Mouse (Mus musculus) left cerebral cortex, adult 11 months (tissue): Measurements from ENCODE around the gene Tmem192.
"Not testable (repeated sequence)": the region's sequence is repeated elsewhere in the genome, so short reads cannot be mapped to it uniquely, and the experiment has no call there.

ENCODE experiments used
- DNase-seq: peaks from one replicate; pipeline ENCODE4 v3.0.0; 2022; ENCODE audit warnings: low spot score

Gene Tmem192

GRCm38 (mm10) chr8:64983150-64983897 lies 36.3 kb downstream of the Tmem192 start:
- no peak for DNase-seq

DNA sequence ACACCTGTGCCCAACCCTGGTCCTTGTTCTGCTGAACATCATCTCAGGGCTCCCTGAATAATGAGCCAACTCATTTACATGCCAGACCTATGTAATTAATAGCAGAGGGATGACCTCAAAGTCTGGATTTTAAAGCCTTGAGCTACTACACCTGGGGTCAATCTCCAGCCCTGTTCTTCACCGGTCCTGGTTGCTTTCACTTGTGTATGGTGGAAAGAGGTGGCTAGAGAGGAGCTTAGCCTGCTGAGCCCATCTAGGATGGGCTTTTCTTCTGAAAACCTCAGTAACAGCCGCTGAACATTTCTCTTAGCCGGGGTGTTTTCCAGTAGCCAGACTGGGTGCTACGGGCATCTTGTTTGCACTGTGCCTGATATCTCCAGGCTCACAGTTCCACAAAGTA lies 40.7 kb downstream of the Tmem192 start, which contains the start of gene Trim75:
TSS of gene Trim75 (minus strand) at position 101 of the 400 bp plus-strand sequence.
- DNase-seq, result no peak

- DNase-seq, result no peak
Observed at GRCm38 (mm10) chr8:64998806-64999365, 51.9 kb downstream of the Tmem192 start.

DNA sequence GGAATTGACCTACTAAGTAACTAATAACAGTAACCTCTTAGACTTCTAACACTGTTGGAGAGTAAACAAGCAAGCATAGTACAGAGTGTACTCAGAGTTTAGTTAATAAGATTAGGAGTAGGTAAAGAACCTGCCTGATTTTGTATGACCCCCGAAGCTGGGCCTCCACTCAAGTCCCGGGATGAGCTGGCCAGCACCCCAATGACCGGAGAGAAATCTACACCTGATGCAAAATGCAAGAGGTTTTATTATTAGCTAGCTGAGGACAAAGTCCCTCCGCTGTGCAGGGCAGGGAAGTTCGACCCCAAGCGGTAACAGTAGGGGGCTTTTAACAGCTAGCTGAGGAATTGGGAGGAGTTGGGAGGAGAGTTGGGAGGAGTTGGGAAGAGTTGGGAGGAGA lies 60.6 kb downstream of the Tmem192 start:
- DNase-seq, result not testable (repeated sequence)

- DNase-seq, result no peak
Observed at GRCm38 (mm10) chr8:65018423-65018822, 71.4 kb downstream of the Tmem192 start, which contains the start of the genes Trim61 and Trim60. TSS of gene Trim61 (minus strand) at chr8:65018523. TSS of gene Trim60 (minus strand) at chr8:65018584.
